Mouse (Mus musculus): ENCODE results near the gene Hspb6. TPM values are rescaled to one million over a fixed set of nuclear protein-coding genes. Genes with fewer than 3 reads are reported as not detected.
A peak's percentile ranks its signal among the peaks of the same experiment; 100 is the strongest.

The Hspb6 gene
- polyA plus RNA-seq, 1 experiment: 23.8 TPM

DNA sequence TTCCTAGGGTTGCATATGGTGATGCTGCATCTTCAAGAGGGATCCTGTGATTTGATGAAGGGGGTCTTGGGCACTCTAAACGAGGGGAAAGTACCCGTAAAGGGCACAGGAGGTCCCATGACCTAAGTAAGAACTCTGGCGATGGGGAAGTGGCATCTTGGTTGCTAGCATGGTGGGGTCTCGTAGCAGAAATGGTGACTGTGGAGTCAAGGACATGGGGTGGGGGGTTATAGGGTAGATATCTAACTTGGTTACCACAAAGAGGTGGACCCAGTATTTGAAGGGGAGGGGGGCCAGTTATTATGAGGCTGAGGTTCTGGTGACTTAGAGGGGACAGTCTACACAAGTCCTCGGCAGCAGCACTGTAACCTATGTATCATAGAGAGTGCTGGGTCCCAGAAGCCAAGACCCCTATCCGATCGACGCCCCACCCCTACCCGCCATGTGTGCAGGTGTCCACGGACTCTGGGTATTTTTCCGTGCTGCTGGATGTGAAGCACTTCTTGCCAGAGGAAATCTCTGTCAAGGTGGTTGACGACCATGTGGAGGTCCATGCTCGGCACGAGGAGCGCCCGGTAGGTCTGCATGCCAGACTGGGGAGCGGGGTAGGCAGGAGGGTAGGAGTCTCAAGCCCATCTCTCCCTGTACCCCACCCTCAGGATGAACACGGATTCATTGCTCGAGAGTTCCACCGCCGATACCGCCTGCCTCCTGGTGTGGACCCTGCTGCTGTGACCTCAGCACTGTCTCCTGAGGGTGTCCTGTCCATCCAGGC, 2.0 kb downstream of the Hspb6 start:
- DNase-seq: peak in 1 of 2 experiments; percentile 38
- peaks cover 3% of the 10 kb centered on the region for H3K4me1 ChIP-seq (ENCODE audit: control insufficient read depth, insufficient read depth, low read length)
- H3K27me3 ChIP-seq (ENCODE audit: control insufficient read depth, insufficient read depth, low read length): no peaks in the 10 kb centered on the region
- no peak overlapping the region for H3K4me3 ChIP-seq (replicated peaks; ENCODE audit: insufficient read depth, low read depth, low read length)
- WGBS: 78% methylated on average over 22 of the region's 22 CpGs
- TF ChIP-seq CTCF (IDR thresholded peaks at IDR 0.05; ENCODE audit: borderline replicate concordance, insufficient read depth, low read depth, low read length): no peak
- TF ChIP-seq POLR2A (IDR thresholded peaks at IDR 0.05; ENCODE audit: borderline replicate concordance, insufficient read depth, low read length): no peak
- peak overlapping the region; percentile 26; the same call in 1 of the 2 replicates for H3K27ac ChIP-seq (ENCODE audit: insufficient read depth, low read length)

DNA sequence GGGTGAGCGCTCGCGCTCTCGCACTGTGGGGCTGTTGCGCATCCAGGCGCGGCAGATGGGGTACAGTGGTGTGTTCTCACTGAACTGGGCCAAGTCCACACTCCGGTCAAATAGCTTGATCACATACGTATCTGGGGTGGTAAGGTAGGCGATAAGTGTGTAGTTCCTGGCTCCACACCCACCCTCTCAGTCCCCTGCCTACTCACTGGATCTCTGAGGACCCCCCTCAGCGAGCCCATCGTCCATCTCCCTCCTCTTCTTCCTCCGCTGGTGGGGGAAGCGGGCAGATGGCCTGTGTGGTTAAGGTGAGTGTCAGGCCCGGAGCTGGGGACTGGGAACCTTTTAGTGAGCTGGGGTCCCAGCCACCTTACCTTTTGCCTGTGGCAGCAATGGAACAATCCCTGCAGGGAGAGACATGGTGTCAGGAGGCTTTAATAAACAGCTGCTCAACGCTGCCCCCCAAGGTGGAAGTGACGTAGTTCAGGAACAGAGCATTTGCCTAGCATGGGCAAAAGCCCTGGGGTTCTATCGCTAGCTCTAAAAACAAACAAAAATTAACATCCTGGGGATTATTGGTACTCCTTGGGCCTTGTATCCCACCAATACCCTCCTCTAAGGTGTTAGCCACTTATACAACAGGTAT, 5.0 kb downstream of the Hspb6 start:
- peaks cover 3% of the 10 kb centered on the region for H3K4me1 ChIP-seq (ENCODE audit: control insufficient read depth, insufficient read depth, low read length)
- H3K27ac ChIP-seq (ENCODE audit: insufficient read depth, low read length): no peak overlapping the region
- 85% methylated on average over 18 of the region's 18 CpGs for WGBS
- no peak overlapping the region for H3K4me3 ChIP-seq (replicated peaks; ENCODE audit: insufficient read depth, low read depth, low read length)
- no peaks in the 10 kb centered on the region for H3K27me3 ChIP-seq (ENCODE audit: control insufficient read depth, insufficient read depth, low read length)
- peak in 1 of 2 experiments; percentile 21 for DNase-seq
- TF ChIP-seq POLR2A (IDR thresholded peaks at IDR 0.05; ENCODE audit: borderline replicate concordance, insufficient read depth, low read length) (no peak), CTCF (IDR thresholded peaks at IDR 0.05; ENCODE audit: borderline replicate concordance, insufficient read depth, low read depth, low read length) (no peak)

DNA sequence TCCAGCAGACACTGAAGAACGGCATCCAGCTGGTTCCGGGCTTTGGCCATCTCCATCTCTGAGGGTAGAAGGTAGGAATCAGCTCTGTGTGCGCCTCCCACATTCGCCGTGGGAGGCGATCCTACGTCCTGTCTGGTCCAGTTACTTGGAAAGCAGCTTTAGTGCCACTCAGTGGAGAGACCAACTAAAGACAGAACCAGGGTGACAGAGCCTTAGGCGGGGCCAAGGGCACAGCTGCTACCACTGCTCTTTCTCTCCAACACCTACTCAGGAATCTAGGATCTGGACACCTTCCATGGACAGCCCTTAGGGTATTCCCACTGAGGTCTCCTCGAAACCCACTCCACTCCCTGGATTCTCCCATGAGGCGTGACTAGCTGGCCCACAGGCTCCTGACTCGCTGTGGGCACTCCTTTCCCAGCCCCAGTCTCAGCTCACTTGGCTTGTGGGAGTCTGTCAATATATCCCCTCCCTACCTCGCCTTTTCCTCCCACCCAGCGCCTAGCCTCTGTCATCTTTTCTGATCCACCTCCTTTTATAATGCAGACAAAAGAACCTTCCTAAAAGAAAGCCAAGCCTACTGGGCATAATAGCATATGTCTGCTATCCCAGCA, 6.0 kb downstream of the Hspb6 start:
- TF ChIP-seq POLR2A (IDR thresholded peaks at IDR 0.05; ENCODE audit: borderline replicate concordance, insufficient read depth, low read length): no peak
- no peak for TF ChIP-seq CTCF (IDR thresholded peaks at IDR 0.05; ENCODE audit: borderline replicate concordance, insufficient read depth, low read depth, low read length)
- Histone ChIP-seq H3K27me3 (ENCODE audit: control insufficient read depth, insufficient read depth, low read length) (no peaks in the 10 kb centered on the region), H3K27ac (ENCODE audit: insufficient read depth, low read length) (no peak overlapping the region), H3K4me3 (replicated peaks; ENCODE audit: insufficient read depth, low read depth, low read length) (no peak overlapping the region), H3K4me1 (ENCODE audit: control insufficient read depth, insufficient read depth, low read length) (peaks cover 3% of the 10 kb centered on the region)
- WGBS: 81% methylated on average over 13 of the region's 13 CpGs
- DNase-seq: no peak

GRCm38 (mm10) chr7:30558656-30559442, 6.9 kb downstream of the Hspb6 start:
- H3K4me3 ChIP-seq (replicated peaks; ENCODE audit: insufficient read depth, low read depth, low read length): peak overlapping the region; percentile 95
- DNase-seq: no peak
- 7% methylated on average over 12 of the region's 12 CpGs for WGBS
- no peaks in the 10 kb centered on the region for H3K27me3 ChIP-seq (ENCODE audit: control insufficient read depth, insufficient read depth, low read length)
- TF ChIP-seq CTCF (IDR thresholded peaks at IDR 0.05; ENCODE audit: borderline replicate concordance, insufficient read depth, low read depth, low read length) (no peak), POLR2A (IDR thresholded peaks at IDR 0.05; ENCODE audit: borderline replicate concordance, insufficient read depth, low read length) (no peak)
- H3K27ac ChIP-seq (ENCODE audit: insufficient read depth, low read length): peak overlapping the region; percentile 58; the same call in 1 of the 2 replicates
- H3K4me1 ChIP-seq (ENCODE audit: control insufficient read depth, insufficient read depth, low read length): peaks cover under 1% of the 10 kb centered on the region

DNA sequence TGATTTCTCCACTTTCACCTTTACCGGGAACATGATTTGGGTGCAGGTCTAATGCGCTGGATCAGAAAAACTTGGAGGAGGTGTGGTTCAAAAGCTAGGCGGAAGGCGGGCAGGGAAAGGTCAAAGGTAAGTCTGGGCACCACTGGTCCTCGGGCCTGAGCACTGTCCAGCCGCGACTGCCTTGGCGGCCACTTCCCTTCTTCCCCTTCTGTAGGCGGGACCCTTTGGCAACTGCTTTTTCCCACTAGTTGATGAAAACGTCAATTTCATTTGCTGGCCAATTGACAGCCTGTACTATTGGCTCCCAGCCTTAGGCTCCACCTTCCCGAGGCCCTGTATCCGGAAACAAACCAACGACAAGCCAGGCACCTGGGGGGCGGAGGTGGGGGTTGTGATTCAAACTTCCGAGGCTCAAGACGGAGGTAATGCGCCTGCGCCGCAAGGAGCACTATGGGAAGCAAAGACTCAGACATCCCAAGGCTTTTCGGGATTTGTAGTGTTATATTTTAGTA, 7.5 kb downstream of the Hspb6 start, which contains the start of gene Lin37:
Gene Lin37 (minus strand): TSS at position 396 of the 512 bp plus-strand sequence.
- Histone ChIP-seq H3K27ac (ENCODE audit: insufficient read depth, low read length) (peak within 1 kb of the TSS; percentile 58; the same call in 1 of the 2 replicates), H3K27me3 (ENCODE audit: control insufficient read depth, insufficient read depth, low read length) (no peaks in the 10 kb centered on the region), H3K4me1 (ENCODE audit: control insufficient read depth, insufficient read depth, low read length) (peaks cover 6% of the 10 kb centered on the region), H3K4me3 (replicated peaks; ENCODE audit: insufficient read depth, low read depth, low read length) (peak within 1 kb of the TSS; percentile 95)
- peak; percentile 97 to 100 for DNase-seq
- TF ChIP-seq POLR2A (IDR thresholded peaks at IDR 0.05; ENCODE audit: borderline replicate concordance, insufficient read depth, low read length) (peak; percentile 83), CTCF (IDR thresholded peaks at IDR 0.05; ENCODE audit: borderline replicate concordance, insufficient read depth, low read depth, low read length) (no peak)
- WGBS: under 1% methylated on average over 20 of the region's 20 CpGs

- peaks cover 6% of the 10 kb centered on the region for H3K4me1 ChIP-seq (ENCODE audit: control insufficient read depth, insufficient read depth, low read length)
- H3K4me3 ChIP-seq (replicated peaks; ENCODE audit: insufficient read depth, low read depth, low read length): no peak overlapping the region
- TF ChIP-seq CTCF (IDR thresholded peaks at IDR 0.05; ENCODE audit: borderline replicate concordance, insufficient read depth, low read depth, low read length) (no peak), POLR2A (IDR thresholded peaks at IDR 0.05; ENCODE audit: borderline replicate concordance, insufficient read depth, low read length) (no peak)
- H3K27ac ChIP-seq (ENCODE audit: insufficient read depth, low read length): no peak overlapping the region
- H3K27me3 ChIP-seq (ENCODE audit: control insufficient read depth, insufficient read depth, low read length): no peaks in the 10 kb centered on the region
- WGBS: 64% methylated on average over 2 of the region's 2 CpGs
- DNase-seq: peak in 1 of 2 experiments; percentile 13
Measured at GRCm38 (mm10) chr7:30560296-30560695, 8.3 kb downstream of the Hspb6 start.

All from cerebellum, adult 2 months (tissue).